Mouse (Mus musculus) activated CD4-positive, CD25-positive, alpha-beta regulatory T cell, adult 4 months (primary cell): Measurements from ENCODE around the gene Grm7. TPM values are rescaled to one million over a fixed set of nuclear protein-coding genes. Genes with fewer than 3 reads are reported as not detected.

Source experiments
- ATAC-seq: one replicate; pipeline ENCODE4 v1.8.0; 2017
- polyA plus RNA-seq, 2 experiments: library from polyadenylated mRNA; unstranded; fragments of 100-300 nt; shearing (Covaris generic); gene quantifications; one replicate each; pipeline ENCODE4 v1.2.1; 2017

Grm7 gene
- polyA plus RNA-seq, 2 experiments from 2014 or later, result not detected

- no peak for ATAC-seq
Observed at GRCm38 (mm10) chr6:110982013-110982412, 336.6 kb downstream of the Grm7 start.

- ATAC-seq, result no peak
Observed at GRCm38 (mm10) chr6:111039099-111039498, 393.7 kb downstream of the Grm7 start.

- no peak for ATAC-seq
Observed at GRCm38 (mm10) chr6:111045896-111046295, 400.5 kb downstream of the Grm7 start.

- no peak for ATAC-seq
Observed at GRCm38 (mm10) chr6:111049247-111049646, 403.9 kb downstream of the Grm7 start.

GRCm38 (mm10) chr6:111054001-111054975, 408.9 kb downstream of the Grm7 start:
- no peak for ATAC-seq

GRCm38 (mm10) chr6:111057798-111058197, 412.4 kb downstream of the Grm7 start:
- no peak for ATAC-seq

GRCm38 (mm10) chr6:111060004-111060403, 414.6 kb downstream of the Grm7 start:
- ATAC-seq, result no peak

- ATAC-seq, result no peak
Observed at GRCm38 (mm10) chr6:111084569-111084968, 439.2 kb downstream of the Grm7 start.

- no peak for ATAC-seq
Observed at GRCm38 (mm10) chr6:111094818-111095217, 449.4 kb downstream of the Grm7 start.

- ATAC-seq, result no peak
Observed at GRCm38 (mm10) chr6:111105485-111105884, 460.1 kb downstream of the Grm7 start.

- ATAC-seq, result no peak
Observed at GRCm38 (mm10) chr6:111161037-111161436, 515.7 kb downstream of the Grm7 start.

- ATAC-seq, result no peak
Observed at GRCm38 (mm10) chr6:111195333-111195732, 550.0 kb downstream of the Grm7 start.

- no peak for ATAC-seq
Observed at GRCm38 (mm10) chr6:111221083-111221729, 575.8 kb downstream of the Grm7 start.

GRCm38 (mm10) chr6:111255215-111255614, 609.8 kb downstream of the Grm7 start:
- no peak for ATAC-seq

GRCm38 (mm10) chr6:111256939-111257338, 611.6 kb downstream of the Grm7 start:
- ATAC-seq, result no peak

GRCm38 (mm10) chr6:111258256-111258655, 612.9 kb downstream of the Grm7 start:
- ATAC-seq, result no peak

GRCm38 (mm10) chr6:111261181-111261580, 615.8 kb downstream of the Grm7 start:
- no peak for ATAC-seq

- ATAC-seq, result no peak
Observed at GRCm38 (mm10) chr6:111276657-111277056, 631.3 kb downstream of the Grm7 start.

- ATAC-seq, result no peak
Observed at GRCm38 (mm10) chr6:111278516-111278915, 633.1 kb downstream of the Grm7 start.

- ATAC-seq, result no peak
Observed at GRCm38 (mm10) chr6:111293505-111294001, 648.2 kb downstream of the Grm7 start.

- no peak for ATAC-seq
Observed at GRCm38 (mm10) chr6:111303912-111304555, 658.7 kb downstream of the Grm7 start.

- ATAC-seq, result no peak
Observed at GRCm38 (mm10) chr6:111361681-111362080, 716.3 kb downstream of the Grm7 start.

GRCm38 (mm10) chr6:111368111-111368510, 722.7 kb downstream of the Grm7 start:
- no peak for ATAC-seq
